Mouse (Mus musculus) embryo, embryonic 9.5 days (tissue): ENCODE results near the gene Tmem63c.
A peak's percentile ranks its signal among the peaks of the same experiment; 100 is the strongest.

Source experiments
- DNase-seq: peaks from one replicate; pipeline ENCODE4 v3.0.0-alpha.2; 2017; ENCODE audit errors: extremely low spot score

Gene Tmem63c

DNA sequence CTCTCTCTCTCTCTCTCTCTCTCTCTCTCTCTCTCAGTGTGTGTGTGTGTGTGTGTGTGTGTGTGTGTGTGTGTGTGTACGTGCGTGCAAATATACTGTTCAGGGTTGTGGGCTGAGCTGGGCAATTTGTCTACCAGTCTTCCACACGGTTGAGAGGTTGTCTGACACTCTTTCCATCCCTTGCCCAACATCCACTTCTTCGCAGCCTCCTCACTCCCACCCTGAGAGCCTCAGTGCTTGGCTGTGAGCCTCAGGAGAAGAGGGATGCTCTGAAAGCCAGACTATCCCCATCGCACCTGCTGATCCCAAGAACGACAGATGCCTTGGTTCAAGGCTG, 20.3 kb upstream of the Tmem63c start:
- DNase-seq, result no peak

DNA sequence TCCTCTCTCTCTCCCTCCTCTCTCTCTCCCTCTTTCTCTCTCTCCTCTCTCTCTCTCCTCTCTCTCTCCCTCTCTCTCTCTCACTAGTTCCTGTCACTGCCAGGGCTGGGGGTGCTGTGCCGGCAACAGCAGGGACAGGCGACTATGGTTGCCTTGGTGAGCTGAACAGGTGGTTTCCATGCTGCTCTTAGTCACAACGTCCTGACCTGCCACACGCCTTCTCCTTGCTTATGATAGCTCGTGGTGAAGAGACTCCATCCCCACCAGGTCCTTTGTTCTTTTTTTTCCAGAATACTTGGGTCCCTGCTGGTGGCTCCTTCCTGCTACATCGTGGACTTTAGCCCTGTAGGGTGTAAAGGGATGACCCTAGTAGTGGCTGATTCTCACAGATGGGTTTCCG, 18.9 kb upstream of the Tmem63c start:
- DNase-seq, result no peak

DNA sequence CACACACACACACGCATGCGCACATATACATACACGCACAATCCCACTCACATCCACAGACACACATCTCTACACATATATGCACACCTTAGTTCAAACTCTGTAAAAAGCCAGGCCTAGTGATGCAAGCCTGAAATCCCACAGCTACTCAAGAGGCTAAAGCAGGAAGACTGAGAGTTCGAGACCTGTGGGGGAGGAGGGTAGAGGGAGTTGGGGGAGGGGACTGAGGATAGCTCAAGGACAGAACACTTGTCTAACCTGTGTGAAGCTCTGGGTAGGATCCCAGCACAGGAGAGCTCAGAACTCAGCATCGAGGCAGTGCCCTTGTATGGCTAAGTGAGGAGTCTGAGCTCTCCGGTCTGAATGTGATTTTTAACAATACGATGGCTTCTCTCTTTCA, 18.3 kb upstream of the Tmem63c start:
- no peak for DNase-seq

DNA sequence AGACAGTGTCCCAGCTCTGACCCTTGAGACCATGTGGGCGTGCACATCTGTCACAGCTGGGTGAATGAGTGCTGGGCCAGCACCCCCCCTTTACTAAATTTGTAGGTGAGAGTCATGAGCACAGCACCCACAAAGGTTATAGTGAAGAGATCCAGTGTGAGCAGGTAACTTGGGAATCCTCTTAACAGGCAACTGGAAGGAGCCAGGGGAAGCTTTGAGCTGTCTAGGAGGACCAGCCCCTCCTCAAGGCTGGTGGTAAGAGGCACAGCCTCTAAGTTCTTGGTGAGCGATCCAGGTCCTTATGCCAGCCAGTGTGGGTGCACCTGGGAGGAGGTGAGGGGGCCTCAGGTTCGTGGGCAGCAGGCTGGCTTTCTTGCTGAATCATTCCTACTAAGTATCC, 17.5 kb upstream of the Tmem63c start:
- no peak for DNase-seq

DNA sequence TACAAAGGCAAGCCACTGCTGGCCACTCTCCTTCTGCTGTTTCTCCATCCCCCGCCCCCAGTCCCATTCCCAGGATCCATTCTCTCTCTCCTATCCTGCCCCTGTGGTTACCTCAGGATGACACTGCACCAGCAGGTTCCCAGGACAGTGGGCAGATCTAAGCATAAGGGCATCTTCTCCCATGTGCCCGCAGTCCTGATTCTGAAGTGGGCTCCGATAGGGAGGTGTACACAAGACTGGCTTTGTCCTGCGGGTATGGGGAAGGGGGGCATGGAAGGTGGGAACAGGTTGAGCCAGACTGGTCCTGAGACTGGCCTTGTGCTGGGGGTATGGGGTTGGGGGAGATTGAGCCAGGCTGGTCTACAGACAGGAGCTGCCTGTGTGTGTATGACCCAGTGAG, 16.5 kb upstream of the Tmem63c start:
- no peak for DNase-seq

DNA sequence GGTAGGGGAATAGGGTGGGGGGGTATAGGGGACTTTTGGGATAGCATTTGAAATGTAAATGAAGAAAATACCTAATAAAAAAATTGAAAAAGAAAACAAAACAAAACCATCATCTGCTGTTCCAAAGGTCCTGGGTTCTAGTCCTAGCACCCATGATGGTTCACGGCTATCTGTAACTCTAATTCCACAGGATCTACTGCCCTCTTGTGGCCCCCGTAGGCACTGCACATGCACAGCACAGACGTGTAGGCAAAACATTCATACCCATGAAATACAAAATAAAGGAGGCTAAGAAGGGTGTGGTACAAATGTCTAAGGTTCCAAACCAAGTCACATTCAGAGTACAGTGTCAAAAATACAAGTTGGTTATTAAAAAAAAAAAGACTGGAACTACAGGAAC, 4.1 kb upstream of the Tmem63c start:
- DNase-seq, result no peak

DNA sequence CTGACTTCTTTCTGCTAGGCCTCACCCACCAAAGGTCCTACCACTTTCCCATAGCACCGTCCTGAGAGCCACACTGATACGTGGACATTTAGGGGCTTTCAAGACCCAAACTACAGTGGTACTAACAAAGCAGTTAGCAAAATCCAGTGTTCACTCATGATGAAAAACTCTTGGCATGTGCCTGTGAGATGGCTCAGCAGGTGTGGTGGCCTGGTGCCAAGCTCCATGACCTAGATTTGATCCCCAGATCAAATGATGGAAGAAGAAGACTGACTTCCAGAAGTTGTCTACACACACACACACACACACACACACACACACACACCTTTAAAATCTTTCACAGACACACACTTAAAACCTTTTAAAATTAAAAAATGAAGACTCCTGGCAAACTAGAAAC, 2.4 kb upstream of the Tmem63c start:
- DNase-seq, result no peak

DNA sequence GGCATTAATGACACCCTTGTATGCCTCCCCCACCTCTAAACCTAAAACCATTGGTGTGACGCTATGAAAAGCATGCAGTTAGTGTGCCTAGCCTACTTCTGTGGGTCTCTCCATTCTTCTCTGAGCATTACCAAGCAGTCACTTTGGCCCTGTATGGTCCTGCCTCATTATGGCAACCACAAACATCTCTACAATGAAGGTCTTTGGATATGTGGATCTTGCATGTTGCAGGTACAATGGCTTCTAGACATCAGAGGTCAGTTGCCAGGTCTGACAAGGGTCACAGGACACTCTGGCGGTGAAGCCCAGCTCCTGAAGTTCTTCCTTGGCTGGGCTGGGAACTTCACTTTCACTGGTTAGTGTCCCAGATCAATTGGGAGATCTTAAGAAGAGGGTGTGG, 866 bp downstream of the Tmem63c start:
- no peak for DNase-seq

DNA sequence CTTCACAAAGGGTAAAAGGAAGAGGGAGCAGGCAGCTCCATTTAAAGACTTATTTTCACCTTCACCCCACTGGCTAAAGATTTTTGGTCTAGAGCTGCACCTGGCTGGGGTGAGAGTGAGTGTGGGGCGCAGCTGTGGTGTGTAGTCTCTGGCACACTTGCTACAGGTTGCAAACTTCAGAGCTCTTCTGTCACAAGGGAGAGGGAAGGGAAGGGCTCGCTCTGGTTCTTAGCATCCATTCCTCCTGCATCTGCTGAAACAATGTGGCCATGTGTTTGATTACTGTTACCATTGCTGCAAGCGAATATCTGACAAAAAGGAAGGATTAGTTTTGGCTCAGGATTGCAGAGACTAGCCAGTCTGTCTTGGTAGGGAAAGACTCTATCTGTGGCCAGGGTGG, 2.3 kb downstream of the Tmem63c start:
- DNase-seq, result no peak

DNA sequence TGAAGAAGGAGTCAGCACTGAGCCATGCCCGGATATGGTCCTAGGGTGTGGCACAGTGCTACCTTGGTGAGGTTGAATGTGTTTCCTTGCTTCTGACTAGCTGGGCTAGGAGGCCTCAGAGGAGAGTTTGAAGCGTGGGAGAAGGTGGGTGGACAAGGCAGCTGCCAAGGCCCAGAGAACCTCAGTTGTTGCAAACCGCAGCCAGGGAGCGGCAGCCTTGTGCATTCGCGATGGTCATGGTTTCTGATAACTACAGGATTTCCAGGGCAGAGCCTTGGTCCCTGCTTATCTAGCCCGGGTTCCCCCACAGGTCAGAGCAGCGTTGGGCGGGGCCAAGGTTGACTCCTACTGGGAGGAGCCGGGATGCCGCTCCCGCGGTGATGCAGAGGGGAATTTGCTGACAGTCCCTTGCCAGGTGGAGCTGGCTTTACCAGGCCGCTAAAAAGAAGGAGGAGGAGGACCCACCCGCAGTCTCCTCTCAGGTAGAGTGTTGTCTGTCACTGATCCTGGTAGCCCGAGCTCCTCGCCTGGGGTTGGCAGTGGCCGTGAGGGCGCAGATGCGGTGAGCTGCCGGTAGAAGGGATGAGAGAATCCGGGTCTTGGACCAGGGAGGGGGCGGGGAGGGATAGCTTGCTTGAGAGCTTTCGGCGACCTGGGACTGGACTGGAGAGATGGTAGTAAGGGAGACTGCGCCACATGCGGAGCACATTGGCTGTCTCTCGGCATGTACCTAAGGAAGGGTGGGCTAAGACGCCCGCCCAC, 5.2 kb downstream of the Tmem63c start:
- peak; percentile 45 for DNase-seq

DNA sequence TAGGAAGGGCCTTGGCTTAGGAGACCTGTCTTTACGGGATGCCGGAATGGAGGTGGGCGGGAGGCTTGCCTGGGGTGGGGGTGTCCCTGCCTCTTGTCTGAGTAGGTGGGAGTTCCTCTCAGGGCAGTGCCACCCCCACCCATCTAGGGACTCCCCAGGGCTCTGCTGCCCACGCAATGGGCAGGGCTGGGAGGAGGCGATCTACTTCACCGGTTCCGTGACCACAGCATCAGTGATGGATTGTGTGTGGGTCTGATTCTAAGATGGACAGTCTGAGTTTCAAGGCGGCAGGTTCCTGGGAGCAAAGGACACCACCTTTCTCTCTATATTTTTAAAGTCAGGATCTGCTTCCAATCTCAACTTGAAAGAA, 5.7 kb downstream of the Tmem63c start:
- no peak for DNase-seq

DNA sequence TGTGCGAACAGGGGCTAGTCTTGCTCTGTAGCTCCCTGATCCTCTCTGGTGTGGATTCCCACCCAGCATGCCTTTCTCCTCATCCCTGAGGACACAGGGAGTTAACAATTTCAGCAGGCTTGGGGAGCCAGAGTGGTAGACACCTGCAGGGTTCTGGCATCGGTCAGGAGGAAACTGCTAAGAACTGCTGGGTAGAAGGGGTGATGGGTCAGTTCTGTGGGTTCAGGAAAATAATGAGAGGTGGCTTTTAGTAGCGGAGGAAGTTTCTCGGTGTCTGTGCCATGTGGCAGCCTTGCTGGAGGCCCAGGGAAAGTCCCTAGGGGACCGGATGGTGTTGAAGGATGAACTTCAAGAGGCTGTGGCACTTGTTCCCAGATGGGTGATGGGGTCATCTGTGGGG, 6.3 kb downstream of the Tmem63c start:
- no peak for DNase-seq

DNA sequence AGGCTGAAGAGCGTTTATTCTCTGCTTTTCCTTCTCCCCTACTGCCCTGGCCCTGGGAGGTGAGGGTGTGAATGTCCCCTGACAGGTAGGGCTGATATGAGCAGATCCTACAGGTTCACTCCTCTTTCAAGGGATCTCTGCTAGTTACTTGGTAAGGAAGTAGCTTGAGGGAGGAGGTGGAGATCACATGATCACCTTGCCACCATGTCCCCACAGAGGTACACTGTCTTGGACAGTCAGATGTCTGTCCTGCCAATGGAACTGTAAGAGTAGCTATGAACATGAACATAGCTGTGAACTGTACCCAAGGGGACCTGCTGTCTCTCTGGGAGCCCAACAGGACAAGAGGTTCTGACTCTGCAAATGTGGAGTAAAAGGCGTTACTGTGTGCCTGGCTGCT, 6.9 kb downstream of the Tmem63c start:
- no peak for DNase-seq

DNA sequence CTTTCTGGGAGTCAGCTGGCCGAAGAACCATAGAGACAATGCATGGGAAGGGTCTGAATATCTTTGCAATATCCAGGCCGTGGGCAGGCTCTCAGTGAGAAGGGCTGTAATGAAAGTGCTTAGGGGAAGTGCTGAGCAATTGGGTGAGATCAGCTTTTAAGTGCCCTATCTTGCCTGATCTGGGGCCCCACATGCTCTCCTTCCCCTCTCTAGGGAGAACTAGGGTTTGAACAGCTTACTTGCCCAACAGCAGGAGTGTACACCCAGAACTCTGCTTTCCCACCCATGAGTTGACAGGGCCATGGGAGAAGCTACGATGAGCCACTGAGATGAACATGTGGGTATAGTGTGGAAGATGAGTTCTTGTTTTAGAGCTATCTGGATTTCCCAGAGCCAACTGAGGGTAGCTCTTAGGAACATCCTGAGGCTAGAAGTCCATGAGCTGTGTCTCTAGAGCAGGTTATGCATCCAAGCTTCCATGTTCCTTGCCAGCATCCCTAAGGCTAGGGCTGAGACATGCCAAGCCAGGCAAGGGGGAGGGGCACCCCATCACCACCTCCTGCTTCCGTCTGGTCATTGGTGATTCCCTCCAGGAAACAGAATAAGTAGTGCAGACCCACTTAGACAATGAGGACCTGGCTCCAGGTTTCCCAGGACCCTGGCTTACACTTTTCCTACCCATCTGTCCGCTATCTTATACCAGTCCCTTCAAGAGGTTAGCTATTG, 8.3 kb downstream of the Tmem63c start:
- DNase-seq, result no peak

DNA sequence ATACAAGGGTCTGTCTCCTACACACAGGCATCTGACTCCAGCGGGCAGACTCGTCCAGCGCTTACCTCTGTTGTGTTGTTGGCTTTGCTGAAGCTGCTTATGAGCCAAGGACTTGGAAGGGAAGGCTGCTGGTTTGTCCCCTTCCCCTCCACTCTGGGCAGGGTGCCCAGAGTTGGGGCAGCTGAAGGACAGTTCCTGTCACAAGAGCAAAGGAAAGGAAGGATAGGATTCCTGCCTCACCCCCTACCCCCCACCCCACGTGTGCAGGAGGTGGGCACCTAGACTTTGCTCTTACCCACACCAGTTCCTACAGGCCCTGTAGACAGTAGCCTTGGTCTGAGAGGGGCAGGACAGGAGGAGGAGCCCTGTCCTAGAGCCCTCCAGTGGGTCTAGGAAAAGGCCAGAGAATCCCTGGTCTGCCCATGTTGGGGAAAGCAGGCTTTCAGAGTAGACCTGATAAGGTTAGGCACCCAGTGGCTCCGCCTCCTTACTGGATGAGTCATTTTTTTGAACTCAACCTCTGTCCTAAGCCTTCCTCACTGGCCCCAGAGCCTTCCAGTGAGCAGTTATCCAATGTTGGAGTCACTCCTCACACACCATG, 10.1 kb downstream of the Tmem63c start:
- no peak for DNase-seq

DNA sequence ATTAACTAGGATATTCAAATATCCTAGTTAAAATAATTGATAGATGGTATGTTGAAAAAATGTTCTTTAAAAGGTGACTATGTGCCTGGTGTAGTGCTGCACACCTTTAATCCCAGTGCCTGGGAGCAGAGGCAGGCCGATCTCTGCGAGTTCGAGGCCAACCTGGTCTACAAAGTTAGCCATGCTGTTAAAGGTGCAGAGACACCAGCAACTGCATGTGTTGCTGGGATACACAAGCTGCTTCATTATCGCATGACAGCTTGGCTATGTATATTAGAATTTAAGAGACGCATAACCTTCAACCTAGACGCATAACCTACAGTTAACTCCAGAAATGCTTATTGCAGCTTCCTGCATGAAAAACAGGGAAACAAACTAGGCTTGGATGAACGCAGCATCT, 15.5 kb downstream of the Tmem63c start:
- DNase-seq, result no peak

DNA sequence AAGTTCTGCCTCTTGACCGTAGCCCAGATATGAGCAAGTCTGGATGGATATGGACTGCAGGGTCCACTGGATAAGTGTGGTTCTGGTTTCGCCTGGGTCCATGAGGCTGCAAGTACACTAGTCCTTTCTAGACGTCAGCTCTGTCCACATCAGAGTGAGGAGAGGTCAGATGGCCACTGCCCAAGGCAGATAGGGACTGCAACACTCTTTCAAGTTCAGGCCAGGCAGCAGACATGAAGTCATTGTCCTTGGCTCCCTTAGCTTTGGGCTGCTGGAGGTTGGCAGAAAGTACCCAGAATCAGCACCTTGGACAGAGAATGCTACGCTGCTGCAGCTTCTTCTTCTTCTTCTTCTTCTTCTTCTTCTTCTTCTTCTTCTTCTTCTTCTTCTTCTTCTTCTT, 19.0 kb downstream of the Tmem63c start:
- peak; percentile 15 for DNase-seq

DNA sequence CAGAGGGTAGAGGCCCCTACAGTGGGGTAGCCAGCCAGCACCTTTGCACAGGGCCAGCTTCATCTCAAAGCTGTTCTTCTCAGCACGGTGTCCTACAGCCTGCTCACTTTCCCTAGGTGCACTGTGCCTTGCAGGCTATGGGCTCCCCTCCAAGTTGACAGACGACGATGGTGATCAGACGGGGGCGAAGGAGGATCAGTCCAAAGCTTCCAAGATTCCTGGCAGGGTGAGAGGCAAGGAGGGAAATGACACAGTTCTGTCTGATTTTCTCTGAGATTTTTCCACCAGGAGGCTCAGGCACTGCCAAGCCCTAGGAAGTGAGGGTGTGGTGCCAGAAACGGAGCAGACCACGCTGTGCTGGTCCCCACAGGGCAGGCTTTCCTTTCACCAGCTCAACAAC, 19.7 kb downstream of the Tmem63c start:
- DNase-seq, result no peak

DNA sequence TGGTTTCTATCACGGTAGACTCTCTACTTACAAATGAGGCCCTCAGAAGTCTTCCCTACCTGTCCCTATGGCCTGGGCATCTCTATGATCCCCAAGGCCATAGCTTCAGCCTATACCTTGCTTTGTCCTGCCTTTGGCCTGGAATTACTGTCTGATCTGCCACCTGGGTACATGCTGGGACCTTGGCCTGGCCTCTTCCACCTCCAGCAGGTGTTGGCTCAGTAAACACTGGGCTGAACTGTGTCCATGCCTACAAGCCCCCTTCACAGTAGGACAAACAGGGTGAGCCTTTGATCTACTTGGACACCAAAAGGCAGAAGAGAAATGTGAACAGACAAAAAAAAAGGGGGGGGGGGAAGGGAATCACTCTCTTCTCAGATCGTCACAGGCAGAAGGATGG, 21.3 kb downstream of the Tmem63c start:
- no peak for DNase-seq

DNA sequence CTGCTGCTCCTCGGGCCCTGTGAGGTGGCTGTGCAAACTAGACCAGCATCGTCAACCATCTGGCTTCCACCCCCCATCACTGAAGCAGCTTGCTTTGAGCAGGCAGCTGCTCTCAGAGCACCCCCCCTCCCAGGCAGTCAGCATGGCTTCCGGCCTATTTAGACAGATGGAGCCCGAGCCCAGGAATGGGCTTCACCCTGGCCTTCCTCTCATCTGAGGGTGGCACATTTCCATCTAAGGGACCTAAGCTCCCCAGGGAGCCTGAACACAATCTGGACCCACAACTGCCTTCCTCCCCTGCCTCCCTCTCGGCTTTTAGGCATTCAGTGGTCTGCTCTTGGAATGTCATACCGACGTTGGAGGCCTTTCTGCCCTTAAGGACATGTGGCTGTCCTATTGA, 22.1 kb downstream of the Tmem63c start:
- DNase-seq, result no peak

DNA sequence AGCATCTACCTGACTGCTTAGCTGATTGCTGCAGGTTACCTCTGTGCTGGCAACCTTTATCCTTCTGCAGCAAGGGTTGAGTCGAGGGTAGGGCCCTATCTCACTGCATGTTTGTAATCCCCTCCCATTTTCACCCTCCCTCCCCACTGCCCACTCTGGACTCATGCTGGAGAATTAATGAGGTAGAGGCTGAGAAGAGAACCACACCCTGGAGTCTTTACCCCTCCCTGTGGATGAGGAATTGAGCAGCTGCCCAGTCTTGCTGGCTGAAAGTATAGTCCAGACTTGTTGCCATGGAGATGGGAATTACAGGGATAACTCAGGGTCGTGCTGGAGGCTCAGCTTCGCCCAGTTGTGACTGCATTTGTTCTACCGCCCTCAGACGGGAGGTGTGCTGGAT, 23.6 kb downstream of the Tmem63c start:
- no peak for DNase-seq

DNA sequence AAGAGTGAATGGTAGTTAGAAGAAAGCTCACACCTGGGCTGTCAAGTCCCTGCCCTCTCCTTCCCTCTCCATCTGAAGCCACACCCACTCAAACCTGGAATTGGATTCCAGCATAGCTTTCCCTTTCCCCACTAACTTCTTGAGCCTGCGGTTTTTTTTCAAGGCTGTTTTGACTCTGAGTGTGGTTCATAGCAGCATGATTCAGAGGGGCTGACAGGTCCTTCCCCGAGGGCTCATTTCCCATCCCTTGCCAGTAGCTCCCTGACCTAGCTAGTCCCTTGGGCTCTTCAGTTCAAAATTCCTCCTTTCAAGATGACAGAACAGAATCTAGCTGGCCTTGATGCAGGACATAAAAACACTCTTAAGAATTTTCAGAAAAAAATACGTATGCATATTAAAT, 26.4 kb downstream of the Tmem63c start:
- no peak for DNase-seq

DNA sequence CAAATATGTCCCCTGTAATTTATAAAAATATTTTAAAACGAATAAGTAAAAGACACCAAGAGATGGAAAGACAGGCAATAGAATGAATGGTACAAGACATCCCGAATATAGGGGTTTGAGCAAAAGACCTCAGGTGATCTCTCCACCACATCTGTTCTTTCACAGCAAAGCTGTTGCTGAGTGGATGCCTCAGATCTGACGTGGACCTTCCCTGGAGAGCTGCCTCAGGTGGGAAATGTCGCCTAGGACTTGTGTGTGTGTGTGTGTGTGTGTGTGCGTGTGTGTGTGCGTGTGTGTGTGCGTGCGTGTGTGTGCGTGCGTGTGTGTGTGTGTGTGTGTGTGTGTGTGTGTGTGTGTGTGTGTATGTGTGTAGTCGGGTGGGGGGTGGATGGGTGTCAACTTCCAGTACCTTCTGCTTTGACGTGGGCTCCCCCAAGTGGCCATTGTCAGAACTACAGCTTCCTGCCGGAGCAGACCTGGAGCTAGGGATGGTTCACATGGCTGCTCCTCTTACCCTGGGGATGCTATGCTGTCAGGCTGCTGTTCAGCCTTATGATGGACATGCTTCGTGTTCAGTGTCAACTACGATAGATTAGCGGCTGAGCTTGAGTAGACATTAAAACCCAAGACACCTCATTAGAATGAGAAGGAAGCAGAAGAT, 31.7 kb downstream of the Tmem63c start:
- peak; percentile 80 for DNase-seq
